Mouse (Mus musculus) E14TG2a.4 (cell line): ENCODE measurements around the gene Krt6a.

Experiments used
- CTCF ChIP-seq: conservative IDR thresholded peaks from 2 replicates; pipeline ENCODE4 v1.5.1; 2014; ENCODE audit warnings: low read length
- NANOG ChIP-seq: IDR thresholded peaks from 2 replicates; pipeline ENCODE4 v1.6.1; 2014; ENCODE audit warnings: borderline replicate concordance, low read length, mixed read lengths
- POU5F1 ChIP-seq: IDR thresholded peaks from 2 replicates; pipeline ENCODE4 v1.6.1; 2014; ENCODE audit warnings: low read length, borderline replicate concordance

DNA sequence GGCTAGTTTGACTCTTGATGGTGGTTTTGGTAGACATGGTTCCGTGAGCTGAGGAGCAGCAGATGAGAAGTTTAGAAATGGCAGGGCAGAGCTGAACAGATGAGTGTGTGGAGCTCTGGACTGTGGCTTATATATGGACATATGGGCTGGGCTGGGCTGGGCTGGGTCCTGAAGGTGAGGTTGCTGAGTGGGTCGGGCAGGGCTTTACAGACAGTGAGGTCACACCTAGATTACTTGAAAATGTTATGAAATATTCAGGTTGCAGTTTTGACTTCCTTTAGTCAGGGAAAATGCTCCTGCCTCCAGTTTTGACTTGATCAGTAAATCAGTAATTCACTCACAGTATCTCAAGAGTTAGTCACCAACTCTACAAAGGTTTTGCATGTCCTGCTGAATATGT is 13.9 kb downstream of the Krt6a start, which contains the start of gene Krt6b:
- TF ChIP-seq CTCF (no peak), POU5F1 (no peak), NANOG (no peak)
